Mouse (Mus musculus) adrenal gland, postnatal 36 days (tissue): Measurements from ENCODE around the gene Apobr. TPM values are rescaled to one million over a fixed set of nuclear protein-coding genes. Genes with fewer than 3 reads are reported as not detected.
A peak's percentile ranks its signal among the peaks of the same experiment; 100 is the strongest.

Source experiments
- DNase-seq, 2 experiments: peaks; one replicate each; pipeline ENCODE4 v3.0.0; 2021; ENCODE audit warnings: mixed read lengths in 1 of 2
- long read RNA-seq, 2 experiments: library from polyadenylated mRNA; stranded (forward); transcript quantifications; one replicate each; pipeline ENCODE4 v2.0.0; 2021; ENCODE audit warnings: borderline sequencing depth in 2 of 2
- total RNA-seq, 2 experiments: library from RNA; stranded (reverse); gene quantifications; 2 replicates each; pipeline ENCODE4 v1.2.3; 2021

Apobr gene
- total RNA-seq: 1 to 10 TPM; 1.5 TPM
- long read RNA-seq, experiment 1, partial matches to known transcripts: 1 of 3 reads
- long read RNA-seq, experiment 1, other reads (novel, unspliced or antisense): 1 of 3 reads
- long read RNA-seq, experiment 2, partial matches to known transcripts: 0 of 1 reads
- long read RNA-seq, experiment 2, other reads (novel, unspliced or antisense): 0 of 1 reads

GRCm38 (mm10) chr7:126584506-126584977 is at the start of gene Apobr:
Gene Apobr (plus strand): TSS chr7:126584942.
- DNase-seq: no peak

DNA sequence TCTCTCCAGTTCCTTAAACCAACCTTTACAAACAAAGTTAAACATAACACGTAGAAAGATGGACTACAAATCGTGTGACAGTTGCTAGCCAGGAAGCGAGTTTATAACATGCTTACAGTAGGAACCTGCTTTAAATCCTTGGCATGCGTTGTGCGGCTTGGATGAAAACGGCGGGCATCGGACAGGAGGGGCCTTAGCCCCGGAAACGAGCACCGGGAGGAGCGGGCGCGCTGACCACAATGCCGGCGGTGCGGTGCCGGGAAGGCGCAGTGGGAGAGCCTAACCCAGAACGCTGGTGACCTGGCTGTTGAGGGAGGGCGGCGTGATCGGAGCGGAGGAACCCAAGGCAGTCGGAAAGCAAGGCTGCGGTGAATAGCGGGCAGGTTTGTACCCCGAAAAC is 49.0 kb upstream of the Apobr start:
- DNase-seq: peak; percentile 27 to 44

DNA sequence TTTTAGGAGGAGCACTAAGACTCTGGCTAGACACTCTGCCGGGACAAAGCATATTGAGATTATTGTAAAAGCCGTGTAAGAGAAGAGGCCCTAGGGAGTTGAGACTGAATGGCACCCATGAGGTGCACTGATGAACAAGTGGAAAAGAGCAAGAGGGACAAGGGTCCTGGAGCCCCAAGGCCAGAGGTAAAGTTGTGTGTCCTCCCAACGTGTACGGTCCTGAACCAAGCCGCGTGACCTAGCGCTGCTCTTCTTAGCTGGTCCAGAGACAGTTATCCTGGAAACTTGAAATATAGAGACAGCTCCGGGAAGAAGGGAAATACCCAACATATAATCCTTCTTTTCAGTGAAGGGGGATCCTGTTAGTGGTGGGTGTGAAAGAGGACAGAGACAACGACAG is 48.3 kb upstream of the Apobr start:
- no peak for DNase-seq

DNA sequence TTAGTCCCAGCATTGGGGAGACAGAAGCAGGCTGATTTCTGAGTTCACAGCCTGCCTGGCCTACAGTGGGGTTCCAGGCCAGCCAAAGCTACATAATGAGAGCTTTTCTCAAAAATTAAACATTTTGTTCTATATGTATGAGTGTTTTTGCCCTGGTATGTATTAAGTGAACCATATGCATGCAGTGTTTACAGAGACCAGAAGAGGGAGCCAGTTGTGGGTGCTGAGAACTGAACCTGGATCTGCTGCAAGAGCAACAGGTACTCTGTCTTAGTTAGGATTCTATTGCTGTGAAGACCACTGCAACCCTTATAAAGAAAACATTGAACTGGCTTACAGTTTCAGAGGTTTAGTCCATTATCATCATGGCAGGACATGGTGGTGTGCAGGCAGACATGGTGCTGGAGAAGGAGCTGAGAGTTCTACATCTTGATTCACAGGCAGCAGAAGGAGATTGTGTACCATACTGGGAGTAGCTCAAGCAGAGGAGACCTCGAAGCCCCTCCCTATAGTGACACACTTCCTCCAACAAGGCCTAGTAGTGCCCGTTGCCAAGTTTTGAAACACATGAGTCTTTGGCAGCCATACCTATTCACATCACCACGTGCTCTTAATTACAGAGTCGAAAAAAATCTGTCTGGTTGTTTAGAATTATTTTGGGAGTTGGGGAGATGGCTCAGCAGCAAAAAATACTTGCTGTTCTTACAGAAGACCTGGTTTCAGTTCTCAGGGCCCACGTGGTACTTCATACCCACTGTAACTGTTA is 46.7 kb upstream of the Apobr start:
- peak in 1 of 2 experiments; percentile 11 for DNase-seq

- no peak for DNase-seq
Observed at GRCm38 (mm10) chr7:126541661-126542060, 43.1 kb upstream of the Apobr start.

DNA sequence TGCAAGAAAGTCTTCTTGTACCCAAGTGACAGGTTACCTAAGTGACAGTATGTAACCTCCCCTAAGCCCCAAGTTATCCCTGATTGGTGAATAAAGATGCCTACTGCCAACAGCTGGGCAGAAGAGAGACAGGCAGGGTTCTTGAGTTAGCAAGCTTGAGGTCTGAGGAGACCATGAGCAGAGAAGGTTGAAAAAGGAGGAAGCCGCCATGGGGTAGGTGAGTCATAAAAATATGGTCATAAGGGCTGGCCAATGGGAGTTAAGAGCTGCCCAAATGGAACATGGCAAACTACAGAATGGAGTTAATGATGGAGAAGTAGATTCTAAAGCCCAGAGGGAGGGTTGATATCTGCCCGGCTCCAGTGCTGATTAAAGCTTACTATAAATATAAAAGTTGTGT is 39.1 kb upstream of the Apobr start:
- no peak for DNase-seq

- DNase-seq: no peak
Observed at GRCm38 (mm10) chr7:126554796-126555195, 29.9 kb upstream of the Apobr start.

DNA sequence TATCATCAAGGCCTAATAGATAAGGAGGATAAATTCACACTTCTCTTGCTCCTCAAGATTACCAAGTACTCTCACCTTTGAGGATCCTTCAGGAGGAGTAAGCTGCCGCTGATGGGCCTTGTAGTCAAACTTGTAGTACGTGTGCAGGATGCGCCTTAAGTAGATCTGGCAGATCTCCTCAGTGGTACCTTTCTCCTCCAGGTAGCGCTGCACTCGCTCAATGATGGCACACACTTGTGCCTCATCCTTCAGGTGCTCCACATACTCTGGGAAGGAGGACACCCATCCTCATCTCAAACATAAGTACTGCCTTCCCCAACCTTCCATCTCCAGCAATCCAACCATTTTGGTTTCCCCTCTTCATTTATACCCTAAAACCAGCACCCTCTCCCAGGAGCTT is 28.1 kb upstream of the Apobr start:
- DNase-seq: no peak

- peak; percentile 56 to 59 for DNase-seq
Observed at GRCm38 (mm10) chr7:126565693-126566092, 19.0 kb upstream of the Apobr start.

GRCm38 (mm10) chr7:126566094-126566765 is 18.5 kb upstream of the Apobr start, which contains the start of gene Eif3c:
Gene Eif3c (minus strand): TSS chr7:126566411.
- peak; percentile 88 for DNase-seq

DNA sequence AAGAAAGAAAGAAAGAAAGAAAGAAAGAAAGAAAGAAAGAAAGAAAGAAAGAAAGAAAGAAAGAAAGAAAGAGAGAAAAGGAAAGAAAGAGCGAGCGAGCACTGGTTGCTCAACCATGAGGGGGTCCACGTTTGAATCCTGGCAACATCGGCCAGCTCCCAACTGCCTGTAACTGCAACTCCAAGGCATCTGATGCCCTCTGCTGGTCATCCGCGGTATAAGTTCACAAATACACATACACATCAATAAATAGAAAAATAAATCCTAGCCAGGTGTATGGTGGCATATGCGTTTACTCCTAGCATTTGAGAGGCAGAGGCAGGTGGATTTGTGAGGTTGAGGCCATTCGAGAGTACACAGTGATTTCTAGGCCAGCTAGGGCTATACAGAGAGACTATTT is 7.8 kb upstream of the Apobr start:
- DNase-seq: peak; percentile 63 to 68

DNA sequence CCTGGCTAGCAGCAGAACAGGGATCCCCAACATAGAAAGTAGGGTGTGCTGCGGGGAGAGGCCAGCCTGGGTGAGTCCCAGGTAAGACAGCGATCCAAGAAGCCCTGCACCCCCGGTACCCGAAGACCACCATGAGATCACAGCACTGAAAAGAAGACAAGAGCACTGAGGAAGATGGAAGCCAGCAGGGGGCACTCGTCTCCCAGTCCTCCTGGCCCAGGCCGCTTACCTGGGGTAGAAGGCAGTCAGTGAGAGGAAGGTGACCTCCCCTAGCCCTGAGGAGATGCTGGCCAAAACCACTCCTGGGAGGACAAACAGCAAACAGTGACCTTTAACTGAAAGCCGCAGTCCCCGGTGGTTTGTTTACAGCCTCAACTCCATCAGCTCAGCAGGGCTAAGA is 5.6 kb upstream of the Apobr start:
- DNase-seq: peak; percentile 50 to 65

- DNase-seq: no peak
Observed at GRCm38 (mm10) chr7:126581661-126582060, 3.1 kb upstream of the Apobr start.

GRCm38 (mm10) chr7:126582759-126583158 is 2.0 kb upstream of the Apobr start:
- DNase-seq: peak; percentile 33 to 65

GRCm38 (mm10) chr7:126583251-126583709 is 1.5 kb upstream of the Apobr start:
- DNase-seq: peak; percentile 88 to 92

DNA sequence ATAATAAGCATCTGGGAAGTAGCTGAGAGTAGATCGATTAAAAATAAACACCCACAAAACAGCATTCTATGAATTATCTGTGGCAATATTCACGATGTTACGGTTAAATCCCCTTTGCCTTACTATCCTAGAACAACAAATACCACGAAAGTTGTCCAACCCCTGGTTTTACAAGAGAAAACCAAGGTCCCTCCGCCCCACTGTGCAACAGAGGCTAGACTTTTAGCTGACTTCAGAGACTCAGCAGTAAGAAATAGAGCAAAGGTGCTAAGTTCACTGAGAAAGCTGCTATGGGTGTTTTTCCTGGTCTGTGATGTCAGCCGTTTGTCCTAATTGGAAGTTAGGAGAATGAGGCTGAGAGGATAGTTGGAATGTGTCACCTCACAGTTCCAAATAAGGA is 981 bp upstream of the Apobr start:
- DNase-seq: no peak

- no peak for DNase-seq
Observed at GRCm38 (mm10) chr7:126585717-126586116, 975 bp downstream of the Apobr start, which contains the start of gene Cln3. Gene Cln3 (minus strand): TSS chr7:126585817.

GRCm38 (mm10) chr7:126586839-126587238 is 2.1 kb downstream of the Apobr start:
- DNase-seq: peak; percentile 34 to 59

GRCm38 (mm10) chr7:126587779-126588178 is 3.0 kb downstream of the Apobr start:
- DNase-seq: peak; percentile 59 to 74

DNA sequence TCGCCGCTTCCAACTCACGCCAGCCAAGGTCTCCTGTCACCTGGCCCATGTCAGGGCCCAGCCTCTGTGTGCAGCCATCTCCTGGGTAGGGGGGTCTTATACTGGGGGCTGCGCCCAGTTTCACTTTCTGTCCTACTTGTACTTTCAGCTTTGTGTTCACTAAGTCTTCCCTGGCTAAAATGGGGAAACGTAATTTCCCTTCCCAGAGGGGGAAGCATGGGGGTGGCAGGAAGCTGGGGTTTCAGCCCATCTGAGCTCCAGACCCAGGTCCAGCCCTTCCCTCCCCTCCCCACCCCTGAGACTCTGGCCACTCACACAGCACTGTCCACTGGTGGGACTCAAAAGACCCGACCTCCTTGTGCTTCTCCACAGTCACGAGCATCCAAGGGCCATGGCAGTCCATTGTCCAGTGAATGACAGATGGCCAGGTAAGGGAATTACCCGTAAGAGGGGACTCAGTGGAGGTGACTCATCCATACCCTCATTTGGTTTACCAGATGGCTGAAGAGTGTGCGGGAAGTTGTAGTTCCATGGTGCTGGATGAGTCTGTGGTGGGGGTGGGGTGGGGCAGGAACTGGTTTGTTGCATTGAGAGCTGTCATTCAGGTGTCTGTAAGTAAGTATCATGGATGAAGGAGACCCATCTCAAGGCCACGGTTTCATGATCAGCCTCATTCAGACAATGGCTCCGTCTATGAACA is 10.3 kb downstream of the Apobr start, which contains the start of gene Il27:
Il27 (minus strand) TSS at position 80 of the 700 bp plus-strand sequence.
- DNase-seq: no peak

GRCm38 (mm10) chr7:126595890-126596289 is 11.1 kb downstream of the Apobr start:
- DNase-seq: no peak

DNA sequence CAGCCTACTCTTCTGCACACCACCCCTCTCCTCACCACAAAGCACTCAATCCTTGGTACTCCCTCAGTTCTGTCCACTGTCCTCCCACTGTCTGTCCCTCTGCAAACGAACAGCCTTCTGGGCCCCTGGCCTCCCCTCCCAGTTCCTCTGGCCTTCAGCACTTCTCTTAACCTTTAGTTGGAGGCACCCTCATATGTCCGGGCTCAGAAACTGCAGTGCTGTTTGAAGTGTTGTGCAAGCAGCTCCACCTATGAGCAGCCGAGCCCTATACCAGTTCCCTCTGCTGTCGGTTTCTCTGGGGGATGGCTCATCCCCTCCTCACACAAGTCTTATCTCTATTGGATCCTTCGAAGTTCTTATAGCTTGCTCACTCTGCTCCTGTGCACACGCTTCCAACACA is 11.7 kb downstream of the Apobr start:
- DNase-seq: no peak
